Mouse (Mus musculus): Measurements from ENCODE around the gene Col25a1.

The Col25a1 gene

DNA sequence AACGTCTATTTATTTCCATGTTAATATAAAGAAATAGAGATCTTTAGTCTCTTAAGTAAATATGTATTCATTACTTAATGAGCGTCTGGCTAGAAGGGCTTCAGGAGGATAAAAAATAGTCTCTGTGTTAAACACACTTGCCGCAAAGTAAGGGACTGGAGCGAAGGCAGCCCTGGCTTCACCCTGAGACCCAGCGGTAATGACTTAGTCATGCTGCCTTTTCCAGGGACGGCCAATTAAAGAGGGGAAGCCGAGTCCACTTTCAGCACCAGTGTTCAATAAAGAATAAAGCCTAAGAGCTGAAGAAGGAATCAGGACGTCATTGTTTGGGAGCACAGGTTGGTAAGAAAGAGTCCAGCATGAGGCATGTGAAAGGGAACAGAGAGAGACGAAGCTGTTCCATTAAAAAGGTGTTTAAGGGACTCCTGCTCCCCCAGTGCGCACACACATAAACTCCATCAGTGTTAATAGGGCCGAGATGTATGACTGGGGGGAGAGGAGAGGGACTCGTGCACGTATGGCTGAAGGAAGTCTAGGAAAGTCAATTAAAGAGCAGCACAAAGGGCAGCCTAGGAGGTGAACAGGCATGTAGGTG, 30.1 kb downstream of the Col25a1 start:
- DNase-seq: no peak

DNA sequence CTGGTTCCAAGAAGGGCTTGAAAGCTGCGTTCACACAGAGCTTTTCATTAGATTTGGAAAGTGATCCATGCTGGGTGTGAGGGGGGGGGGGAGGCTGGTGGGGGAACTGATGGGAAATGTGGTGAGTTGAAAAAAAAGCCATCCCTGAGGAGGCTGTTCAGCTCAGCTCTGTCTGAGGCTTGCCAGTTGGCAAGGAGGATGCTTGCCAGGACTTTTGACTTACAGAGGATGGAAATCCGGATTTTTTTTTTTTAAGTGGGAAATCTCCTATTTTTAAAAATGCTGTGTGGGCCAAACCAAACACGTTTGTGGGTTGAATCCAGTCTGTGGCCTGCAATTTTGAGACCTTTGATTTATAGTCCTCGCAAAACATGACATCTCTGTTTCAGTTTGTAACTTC, 35.6 kb downstream of the Col25a1 start:
- peak; percentile 33 to 42 for DNase-seq

DNA sequence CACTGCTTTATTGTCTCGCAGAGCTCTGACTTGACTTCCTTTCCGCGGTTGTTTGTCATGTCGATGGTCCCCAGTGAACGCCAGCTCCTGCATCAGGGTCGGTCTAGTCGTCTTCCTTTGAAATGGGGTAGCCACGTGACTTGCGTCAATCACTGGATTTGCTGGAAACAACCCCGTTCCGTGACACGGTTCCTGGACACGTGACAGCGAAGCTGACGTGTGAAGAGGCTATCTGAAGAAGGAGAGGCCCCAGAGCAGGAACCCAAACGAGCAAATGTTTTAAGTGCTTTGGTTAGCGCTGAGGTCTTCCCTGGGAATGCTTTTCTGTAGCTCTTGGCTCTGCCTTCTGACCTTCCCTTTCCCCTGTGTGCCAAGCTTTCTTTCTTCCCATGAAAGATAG, 41.5 kb downstream of the Col25a1 start:
- peak; percentile 53 to 62 for DNase-seq

DNA sequence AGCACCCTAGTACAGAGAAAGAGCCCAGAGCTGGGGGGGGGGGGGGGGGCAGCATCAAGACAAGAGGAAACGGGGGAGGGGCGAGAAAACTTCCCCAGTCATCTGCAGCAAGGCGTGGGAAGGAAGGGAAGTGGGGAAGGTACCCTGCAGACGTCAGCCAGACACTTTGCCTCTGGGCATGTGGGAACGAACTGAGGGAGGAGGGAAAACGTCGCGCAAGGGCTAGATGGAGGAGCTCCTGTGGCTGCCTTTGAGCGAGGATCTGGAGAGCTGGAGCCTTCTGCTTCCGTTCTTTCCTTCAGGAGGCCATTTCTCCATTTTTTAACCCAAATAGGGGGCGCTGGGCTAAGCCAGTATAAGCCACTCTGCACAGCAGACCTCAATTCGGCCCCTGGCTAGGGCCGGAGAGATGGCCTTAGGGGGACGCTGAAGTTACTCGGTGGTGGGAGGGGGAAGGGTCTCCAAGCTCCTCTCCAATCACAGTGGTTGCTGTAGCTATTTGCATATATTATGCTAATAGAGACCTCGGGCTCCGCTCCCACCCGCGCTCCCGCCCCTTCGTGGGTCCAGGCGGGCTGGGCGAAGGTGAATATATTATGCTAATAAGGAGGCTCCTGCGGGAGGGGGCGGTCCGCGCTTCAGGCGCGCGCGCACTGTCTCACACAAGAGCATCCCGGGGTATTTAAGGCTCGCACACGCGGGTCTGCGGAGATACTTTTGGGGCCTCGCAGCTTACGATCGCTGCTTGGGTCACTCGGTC, 49.1 kb downstream of the Col25a1 start:
- DNase-seq: peak; percentile 86 to 92

DNA sequence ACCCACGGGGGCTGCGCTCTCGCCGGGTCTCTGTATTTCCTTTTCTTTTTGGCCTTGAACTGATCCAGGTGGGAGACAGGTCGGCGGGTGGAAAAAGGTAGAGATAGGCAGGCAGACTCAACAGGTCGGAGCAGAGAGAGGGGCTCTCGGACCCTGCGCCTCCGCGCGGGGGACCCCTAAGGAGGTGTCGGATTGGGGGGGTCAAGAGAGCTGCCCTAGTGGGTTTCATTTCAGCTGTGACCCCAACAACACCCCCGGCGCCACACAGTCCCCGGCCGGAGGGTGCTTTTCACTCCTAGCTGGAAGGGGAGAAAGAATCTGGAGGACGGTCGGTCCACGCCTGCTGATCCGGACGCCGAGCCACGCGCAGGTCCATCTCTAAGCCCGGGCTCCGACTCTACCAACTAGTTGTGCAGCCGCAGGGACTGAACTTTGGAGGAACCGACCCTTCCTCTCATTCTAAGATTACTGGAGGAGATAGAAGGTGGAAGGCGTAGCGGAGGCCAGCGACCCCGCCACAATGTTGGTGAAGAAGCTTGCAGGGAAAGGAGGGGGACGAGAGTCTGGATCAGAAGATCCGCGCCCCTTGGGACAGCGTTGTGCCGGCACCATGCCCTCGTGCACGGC, 49.8 kb downstream of the Col25a1 start:
- DNase-seq: peak; percentile 43 to 58

DNA sequence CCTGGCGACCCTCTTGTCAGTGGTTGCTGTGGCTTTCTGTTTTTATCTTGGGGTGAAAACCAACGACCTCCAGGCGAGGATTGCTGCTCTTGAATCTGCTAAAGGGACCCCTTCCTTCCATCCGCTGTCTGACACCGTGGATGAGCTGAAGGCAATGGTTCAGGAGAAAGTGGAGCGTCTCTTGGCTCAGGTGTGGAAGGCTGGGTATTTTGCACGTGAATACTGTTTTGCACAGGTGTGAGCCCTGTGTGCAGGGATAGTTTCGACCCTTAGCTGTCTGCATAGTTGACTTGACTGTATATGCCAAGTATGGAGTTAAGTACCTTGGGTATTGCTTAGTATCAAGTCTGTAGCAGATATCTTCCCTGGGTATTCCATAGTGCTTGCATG, 50.3 kb downstream of the Col25a1 start:
- DNase-seq: no peak

DNA sequence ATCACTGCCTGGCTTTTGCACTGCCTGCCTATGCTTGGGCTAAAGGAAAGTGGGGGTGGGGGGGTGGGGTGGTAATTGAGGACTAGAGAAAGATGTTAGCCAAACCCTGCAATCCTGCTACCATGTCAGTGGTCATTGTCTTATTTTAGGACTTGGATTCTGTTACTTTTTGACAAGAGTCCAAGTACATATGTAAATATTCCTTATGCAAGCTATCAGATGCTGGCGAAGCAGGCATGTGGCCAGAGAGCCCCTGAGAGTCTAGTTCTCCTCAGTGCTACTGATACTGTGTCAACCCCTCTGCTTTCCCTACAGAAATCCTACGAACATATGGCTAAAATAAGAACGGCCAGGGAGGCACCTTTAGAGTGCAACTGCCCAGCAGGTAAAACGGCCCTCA, 51.1 kb downstream of the Col25a1 start:
- no peak for DNase-seq

DNA sequence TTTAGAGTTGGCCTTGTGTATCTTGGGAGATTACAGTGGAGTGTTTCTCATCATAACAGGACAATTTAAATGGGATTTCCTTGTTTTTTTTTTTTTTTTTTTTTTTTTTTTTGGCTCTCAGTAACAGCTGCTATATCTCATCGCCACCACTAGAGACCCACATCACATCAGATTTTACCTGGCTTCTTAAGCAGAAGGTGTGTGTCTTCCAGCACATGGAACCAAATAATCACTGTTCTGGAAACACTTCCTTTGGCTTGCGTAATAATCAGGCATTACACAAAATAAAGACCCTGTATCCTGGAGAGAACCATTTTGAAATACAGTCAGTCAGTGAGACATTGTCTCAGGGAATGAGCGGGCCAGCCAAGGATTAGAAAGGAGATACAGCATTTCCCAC, 53.8 kb downstream of the Col25a1 start:
- DNase-seq: peak in 1 of 2 experiments; percentile 11

DNA sequence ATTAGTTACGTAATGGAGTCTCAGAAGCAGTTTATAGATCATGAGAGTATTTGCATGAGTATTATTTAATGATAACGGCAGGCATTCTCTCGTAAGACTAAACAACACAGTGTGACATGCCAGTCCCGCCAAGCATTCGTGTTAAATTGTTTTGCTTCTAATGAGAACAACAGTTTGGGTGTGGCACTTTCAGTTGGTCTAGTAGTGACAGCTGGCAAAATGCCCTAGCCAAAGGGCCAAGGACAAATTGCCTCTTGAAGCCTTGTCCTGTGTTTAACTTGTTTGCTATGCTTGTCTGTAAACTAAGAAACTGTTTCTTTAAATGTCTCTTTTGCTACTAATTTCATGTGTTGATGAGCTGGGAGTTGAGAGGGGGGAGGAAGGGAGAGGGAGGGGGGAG, 56.3 kb downstream of the Col25a1 start:
- no peak for DNase-seq

DNA sequence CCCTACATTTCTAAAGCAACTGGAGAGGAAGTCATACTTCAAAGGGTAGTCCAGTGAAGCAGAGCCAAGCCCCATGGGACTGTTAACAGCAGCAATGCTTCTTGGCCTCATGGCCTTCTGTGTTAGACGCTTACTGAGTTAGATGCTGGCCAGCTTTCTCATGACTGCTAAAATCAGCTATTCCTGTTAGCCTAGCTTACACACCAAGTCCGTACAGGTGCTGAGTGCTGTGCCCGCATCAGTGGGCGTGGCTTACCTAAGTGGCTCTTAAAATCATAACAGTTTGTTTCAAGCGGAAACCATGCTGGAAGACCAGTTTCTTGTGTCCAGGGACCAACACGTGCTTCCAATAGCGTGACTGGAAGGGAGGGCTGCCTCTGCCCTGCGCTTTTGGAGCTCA, 62.1 kb downstream of the Col25a1 start:
- DNase-seq: peak; percentile 26 to 49

DNA sequence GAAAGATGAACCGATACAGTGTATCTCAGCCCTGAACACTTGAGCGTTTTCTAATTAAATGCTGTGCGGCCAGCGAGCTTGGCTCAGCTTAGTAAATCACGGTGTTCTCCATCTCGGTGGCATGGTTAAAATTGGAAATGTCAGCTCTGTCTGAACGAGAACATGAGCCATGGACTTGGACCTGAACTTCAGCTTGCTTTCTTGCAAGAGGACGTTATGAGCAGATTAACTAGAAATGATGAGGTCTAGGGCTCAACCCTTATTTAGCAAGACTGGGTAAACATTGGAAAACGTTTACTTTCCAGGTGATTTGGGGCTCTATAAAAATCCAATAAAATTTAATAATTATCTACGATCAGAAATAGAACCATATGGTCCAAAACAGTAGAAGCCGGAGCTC, 83.3 kb downstream of the Col25a1 start:
- DNase-seq: no peak

DNA sequence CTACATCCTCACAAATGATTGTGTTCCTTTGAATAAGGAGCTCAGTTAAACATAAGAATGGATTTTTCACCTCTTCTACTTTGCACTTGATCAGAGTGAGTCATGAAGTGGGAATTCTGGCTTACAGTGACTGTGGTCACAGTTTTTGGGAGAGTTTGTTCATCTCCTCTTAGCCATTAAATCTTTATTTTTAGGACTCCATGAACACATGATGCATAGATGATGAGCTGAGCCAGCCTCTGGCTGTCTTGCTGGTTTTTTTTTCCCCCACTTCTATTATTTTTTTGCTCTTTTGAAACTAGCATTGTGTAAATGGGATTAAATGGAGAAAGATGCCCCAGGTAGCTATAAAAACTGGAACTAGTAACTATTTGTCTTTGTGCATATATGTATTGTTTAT, 84.8 kb downstream of the Col25a1 start:
- DNase-seq: no peak

DNA sequence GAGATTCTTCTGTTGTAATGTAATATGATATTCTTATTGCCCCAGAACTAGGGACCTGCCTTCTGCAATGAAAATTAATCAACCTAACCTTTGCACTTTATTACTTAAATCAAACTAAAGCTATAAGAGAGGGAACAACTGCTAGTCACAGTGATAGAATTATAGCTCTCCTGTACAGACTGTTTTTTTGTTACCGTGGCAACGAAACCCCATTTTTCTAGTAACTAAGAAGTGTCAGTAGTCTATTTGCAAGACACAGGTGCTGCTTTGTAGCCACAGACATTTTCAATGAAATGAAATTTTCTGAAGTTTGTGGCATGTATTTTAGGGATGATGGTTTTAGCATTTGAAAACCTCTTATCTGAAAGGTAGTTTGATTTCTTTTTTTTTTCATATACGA, 85.3 kb downstream of the Col25a1 start:
- no peak for DNase-seq

DNA sequence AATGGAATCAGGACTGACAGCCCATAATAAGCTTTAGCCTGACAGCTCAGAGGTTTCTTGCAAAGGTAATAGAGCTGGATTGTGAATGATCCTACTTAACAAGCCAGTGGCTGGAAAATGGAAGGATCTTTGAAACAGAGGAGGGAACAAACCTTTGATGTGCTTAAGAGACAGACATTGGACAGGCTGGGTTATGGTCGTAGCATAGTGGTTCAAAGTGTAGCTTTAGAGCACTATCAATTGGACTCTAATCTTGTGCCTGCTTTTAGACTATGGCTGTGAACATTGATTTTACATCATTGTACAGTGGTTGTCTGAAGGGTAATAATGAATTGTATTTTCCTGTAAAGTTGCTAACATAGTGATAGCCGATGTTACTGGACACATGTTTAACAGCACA, 86.4 kb downstream of the Col25a1 start:
- no peak for DNase-seq

DNA sequence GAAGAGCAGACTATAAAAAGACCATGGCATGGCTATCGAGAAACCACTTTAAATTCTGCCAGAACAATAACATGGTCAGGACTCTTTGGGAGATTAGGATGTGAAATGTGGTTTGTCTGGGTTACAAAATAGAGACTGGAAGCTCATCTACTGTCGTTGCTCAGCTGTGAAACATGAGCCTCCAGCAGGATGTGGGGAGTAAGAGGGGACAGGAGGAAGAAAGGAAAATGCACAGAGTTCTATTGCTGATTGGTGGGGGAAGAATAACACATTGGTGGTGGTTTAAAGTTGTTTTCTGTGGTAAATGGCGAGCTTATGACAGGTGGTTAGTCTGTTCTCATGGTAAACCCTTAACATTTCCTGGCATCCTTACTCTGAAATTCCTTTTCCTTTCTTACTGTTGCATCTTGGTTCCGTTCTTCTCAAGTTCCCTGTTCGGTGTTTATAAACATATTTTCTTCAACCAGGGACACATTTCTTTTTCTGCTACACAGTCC, 87.0 kb downstream of the Col25a1 start:
- no peak for DNase-seq

DNA sequence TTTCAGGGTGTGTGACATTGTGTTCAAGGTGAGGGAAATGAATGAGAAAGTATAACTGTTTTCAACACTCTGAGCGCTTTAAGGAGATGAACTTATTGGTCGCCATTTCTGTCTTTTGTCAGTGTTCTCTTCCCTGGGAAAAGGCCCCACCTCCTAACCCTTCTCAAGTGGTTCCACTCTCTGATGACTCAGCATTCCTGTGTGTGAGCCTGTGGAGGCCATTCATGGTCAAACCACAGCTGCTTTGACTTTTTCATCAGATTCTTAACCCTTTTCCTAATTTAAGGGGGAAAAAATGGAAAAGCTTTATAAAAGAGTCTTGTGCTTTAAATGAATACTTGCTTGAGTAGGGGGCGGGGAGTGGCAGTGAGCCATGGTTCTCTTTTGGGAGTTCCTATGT, 89.5 kb downstream of the Col25a1 start:
- no peak for DNase-seq

DNA sequence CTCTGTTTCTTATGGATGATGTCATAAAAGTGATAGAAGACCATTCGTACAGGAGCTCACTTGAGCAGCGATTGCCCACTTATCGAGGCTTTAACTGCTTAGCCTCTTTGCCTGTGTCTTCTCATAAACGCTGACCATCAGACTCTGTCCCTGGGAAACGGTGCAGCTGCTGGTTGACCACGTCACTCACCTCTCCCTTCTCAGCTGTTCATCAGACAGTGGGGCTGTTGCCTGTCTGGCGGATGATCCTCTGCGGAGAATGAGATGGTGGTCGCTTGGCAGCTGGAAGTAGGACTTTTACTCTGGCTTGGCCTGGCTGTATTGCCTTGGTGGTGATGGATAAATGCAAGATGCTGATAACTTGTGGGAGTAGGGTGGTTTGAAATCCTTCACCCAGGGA, 96.9 kb downstream of the Col25a1 start:
- DNase-seq: no peak

DNA sequence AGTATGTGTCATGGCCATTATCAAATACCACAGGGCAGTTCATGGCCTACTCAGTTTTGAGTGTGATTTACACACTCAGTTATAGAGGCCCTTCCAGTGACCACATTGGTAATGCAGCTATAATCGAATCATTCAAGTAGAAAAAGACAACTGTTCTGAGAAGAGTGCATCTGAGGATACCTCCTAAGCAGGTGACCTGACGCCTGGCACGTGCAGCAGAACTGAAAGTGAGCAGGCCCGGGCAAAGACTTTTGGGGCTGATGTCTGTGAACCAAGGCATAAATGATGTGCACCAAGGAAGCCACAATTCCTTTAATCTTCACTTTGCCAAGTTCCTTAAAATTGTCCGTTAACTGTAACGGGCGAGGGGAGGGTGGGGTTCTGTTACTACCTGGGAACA, 101.6 kb downstream of the Col25a1 start:
- no peak for DNase-seq

DNA sequence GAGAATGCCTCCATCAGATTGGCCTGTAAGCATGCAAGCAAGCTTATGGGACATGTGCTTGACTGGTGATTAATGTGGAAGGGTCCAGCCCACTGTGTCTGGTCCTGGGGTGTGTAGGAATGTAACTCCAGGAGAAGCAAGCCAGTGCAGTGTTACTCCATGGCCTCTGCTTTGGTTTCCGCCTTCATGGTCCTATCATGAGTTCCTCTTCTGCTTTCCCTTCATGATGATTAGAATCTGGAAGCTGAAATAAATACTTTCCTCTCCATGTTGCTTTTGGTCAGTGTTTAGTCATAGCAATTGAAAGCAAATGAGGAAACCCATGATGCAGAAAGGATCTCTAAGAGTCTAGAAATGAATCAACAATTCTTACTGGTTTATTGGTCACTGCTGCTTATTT, 103.9 kb downstream of the Col25a1 start:
- no peak for DNase-seq

DNA sequence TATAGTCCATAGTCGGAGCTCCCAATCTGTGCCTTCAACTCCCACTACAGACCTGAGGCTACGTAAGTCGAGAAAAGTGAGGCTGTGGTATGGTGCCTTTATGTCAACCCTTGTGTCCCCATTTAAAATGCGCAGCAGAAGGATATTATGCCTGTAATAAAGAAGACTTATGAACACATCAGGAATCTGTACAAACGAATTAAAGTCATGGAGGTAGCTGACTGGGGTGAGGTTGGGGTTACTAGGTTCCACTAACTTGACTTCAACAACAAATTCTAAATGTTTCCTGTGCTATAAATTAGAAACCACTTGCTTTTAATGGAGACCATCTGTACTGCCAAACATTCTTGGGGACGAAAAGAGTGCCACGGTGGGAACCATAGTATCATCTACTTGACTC, 104.8 kb downstream of the Col25a1 start:
- DNase-seq: no peak

DNA sequence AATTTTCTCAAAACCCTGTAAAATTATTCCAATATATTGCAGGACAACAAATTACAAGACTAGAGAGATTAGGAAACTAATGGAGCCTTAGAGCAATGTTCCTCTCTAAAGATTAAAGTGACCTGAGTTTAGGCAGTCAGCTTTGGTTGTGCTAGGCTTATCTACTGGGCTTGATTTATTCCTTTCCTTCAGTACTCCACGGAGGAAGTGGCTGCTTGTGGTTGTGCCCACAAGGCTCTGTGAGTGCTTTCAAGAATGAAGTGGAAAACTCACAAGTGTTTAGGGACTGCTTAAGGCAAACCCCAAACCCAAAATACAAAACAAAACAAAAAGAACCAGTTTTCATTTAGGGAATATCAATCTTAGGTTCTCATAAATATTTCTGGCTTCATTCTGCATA, 106.6 kb downstream of the Col25a1 start:
- DNase-seq: no peak

DNA sequence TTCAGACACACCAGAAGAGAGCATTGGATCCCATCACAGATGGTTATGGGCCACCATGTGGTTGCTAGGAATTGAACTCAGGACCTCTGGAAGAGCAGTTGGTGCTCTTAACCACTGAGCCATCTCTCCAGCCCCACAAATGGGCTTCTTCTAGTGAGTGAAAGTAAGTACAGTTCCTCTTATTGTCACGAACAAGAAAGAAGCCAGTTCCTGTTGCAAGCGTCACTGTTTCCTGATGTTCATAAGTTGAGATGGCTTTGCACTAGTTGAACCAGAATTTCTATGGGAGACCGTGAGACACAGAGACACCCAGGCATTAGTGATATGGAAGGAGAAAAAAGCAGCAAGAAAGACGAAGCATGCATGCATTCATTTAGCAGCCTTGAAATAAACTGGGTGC, 110.6 kb downstream of the Col25a1 start:
- no peak for DNase-seq

DNA sequence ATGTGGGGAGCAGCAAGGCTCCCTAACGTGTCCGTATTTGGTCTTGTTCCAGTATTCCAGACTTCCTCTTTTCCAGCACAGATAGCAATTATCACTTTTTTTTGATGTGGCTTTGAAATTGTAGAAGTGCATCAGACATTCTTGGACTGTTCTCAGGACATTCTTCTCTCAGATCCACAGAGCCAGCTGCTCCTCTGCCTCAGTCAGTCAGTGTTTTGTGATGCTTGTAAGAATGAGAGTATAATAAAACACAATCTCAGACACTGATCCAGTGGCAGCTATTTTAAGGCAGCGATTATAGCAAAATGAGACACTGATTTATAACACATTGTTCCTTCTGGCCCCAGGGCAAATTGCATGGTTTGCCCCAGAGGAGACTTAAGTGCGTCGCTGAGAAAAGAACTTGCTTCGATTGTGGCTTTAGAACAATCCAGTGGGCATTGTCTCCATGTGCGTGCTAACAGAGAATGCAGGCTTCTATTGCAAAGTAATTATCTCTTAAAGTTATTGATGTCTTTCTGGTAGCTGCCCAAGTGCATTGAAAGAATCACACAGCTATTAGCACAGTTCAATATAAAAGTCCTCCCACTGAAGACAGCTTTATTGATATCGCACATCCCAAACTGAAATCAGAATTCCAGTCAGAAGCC, 111.5 kb downstream of the Col25a1 start:
- DNase-seq: no peak

DNA sequence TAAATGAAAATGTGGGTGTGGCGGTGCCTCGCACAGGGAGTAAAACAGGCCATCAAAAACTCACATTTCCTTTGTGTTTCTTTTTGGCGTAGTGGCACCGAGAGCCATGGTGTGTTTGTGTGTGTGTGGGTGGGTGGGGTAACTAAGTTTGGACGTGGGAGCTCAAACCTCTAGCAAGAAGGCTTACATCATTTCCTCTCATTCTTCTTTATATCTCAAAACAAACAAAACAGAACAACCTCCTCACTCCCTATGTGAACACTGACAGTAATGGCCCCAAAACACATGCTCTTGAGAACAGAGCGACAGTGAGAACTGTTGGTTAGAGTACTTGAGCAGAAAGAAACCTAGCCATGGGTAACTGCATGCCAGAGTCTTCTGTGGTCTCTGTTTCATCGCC, 121.1 kb downstream of the Col25a1 start:
- DNase-seq: no peak

Measured in kidney, postnatal 4 days (tissue).